11 mouse cellular contexts compared by ENCODE assay signal in the genomic region with DNA sequence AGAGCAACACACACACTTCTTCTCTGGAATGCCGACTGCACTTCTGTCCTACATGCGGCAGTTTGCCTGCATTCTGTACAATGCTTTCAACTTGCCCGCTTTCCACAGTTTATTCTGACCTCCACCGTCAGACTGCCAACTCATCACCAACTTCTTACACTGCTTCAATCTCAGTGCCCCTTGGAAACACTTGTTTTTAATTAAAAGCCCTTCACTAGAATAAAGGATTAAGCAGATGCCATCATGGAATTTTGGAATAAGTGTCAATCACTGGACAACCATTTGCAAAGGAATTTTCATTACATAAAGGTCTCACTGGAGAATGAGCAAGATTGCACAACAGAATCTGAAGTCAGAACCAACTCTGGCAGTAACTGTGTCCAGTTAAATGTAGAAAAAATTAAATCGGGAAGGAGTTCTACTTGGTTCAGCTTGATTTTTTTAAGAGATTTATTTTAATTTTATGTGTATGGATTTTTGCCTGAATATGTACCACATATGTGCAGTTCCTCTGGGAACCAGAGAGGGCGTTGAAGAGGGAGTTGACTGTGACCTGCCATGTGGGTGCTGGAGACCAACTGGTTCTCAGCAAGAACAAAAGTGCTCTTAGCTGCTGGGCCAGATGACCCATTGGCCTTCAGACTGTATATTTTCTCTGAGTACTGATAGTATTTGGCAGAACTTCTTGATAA.
DNase-seq lines count a peak whose midpoint lies in the region; ATAC-seq and TF ChIP-seq lines count a peak whose summit lies in the region.
"Had no signal": no experiment of that assay in that cellular context is flagged by ENCODE, and none has a peak within 500 bp of the region (broad histone marks: within the 10 kb centered on the region; RNA-seq: fewer than 3 reads in every experiment).

No protein-coding gene starts in this region.

- H3K27me3 ChIP-seq in forebrain, postnatal 0 days (ENCODE audit: insufficient read depth, low read length): no peaks in the 10 kb centered on the region
- H3K27me3 ChIP-seq in forebrain, embryonic 13.5 days: no peaks in the 10 kb centered on the region
- no peaks in the 10 kb centered on the region for H3K27me3 ChIP-seq in lung, embryonic 16.5 days (ENCODE audit: control insufficient read depth, insufficient read depth, low read depth, low read length)
- no peaks in the 10 kb centered on the region for H3K27me3 ChIP-seq in kidney, embryonic 14.5 days (ENCODE audit: control insufficient read depth, insufficient read depth, low read length)
- H3K27me3 ChIP-seq: liver, embryonic 13.5 days had no signal

- H3K27ac ChIP-seq in forebrain, postnatal 0 days (ENCODE audit: low read depth, low read length): no peak overlapping the region
- H3K27ac ChIP-seq in forebrain, embryonic 13.5 days: no peak overlapping the region
- H3K27ac ChIP-seq in lung, embryonic 16.5 days (ENCODE audit: low read length): peak overlapping the region; percentile 62
- H3K27ac ChIP-seq in kidney, embryonic 14.5 days (ENCODE audit: low read depth, low read length): 0 out of 2 replicates have a peak overlapping the region, but pooled peaks have one; percentile 74
- H3K27ac ChIP-seq: liver, embryonic 13.5 days had no signal

- H3K4me2 ChIP-seq in forebrain, postnatal 0 days (ENCODE audit: low read depth): no peak overlapping the region
- no peak overlapping the region for H3K4me2 ChIP-seq in forebrain, embryonic 13.5 days
- no peak overlapping the region for H3K4me2 ChIP-seq in lung, embryonic 16.5 days (ENCODE audit: low read depth, low read length)
- H3K4me2 ChIP-seq in kidney, embryonic 14.5 days (replicated peaks; ENCODE audit: low read depth, low read length): no peak overlapping the region
- H3K4me2 ChIP-seq: liver, embryonic 13.5 days had no signal

- ATAC-seq in forebrain, postnatal 0 days: no peak
- ATAC-seq in forebrain, embryonic 13.5 days: no peak
- peak; percentile 7; the same call in 1 of the 2 replicates for ATAC-seq in lung, embryonic 16.5 days (ENCODE audit: low read depth)
- no peak for ATAC-seq in kidney, embryonic 14.5 days (ENCODE audit: low FRiP score, low TSS enrichment)
- ATAC-seq: activated CD4-positive, CD25-positive, alpha-beta regulatory T cell, adult 4 months had no signal

- H3K4me3 ChIP-seq in forebrain, postnatal 0 days (ENCODE audit: low read depth, low read length): no peak overlapping the region
- no peak overlapping the region for H3K4me3 ChIP-seq in forebrain, embryonic 13.5 days
- no peak overlapping the region for H3K4me3 ChIP-seq in lung, embryonic 16.5 days (ENCODE audit: low read length)
- no peak overlapping the region for H3K4me3 ChIP-seq in kidney, embryonic 14.5 days (ENCODE audit: low read length)
- H3K4me3 ChIP-seq: liver, embryonic 13.5 days; myocyte had no signal

- 0 out of 2 replicates have a peak, but pooled peaks have one; percentile 3 for TF ChIP-seq CTCF in forebrain, postnatal 0 days (IDR thresholded peaks at IDR 0.05; ENCODE audit: low read depth)

- DNase-seq in forebrain, postnatal 0 days: no peak
- DNase-seq in lung, postnatal 4 days: no peak
- peak; percentile 26 for DNase-seq in yolk sac, embryonic 10.5 days (ENCODE audit: low spot score)
- no peak for DNase-seq in cerebellum, adult 9-10 months
- DNase-seq in layer of hippocampus, adult 9-10 months (ENCODE audit: low spot score): no peak
- DNase-seq: liver, embryonic 13.5 days had no signal

- no peak overlapping the region for H3K9ac ChIP-seq in forebrain, postnatal 0 days
- no peak overlapping the region for H3K9ac ChIP-seq in forebrain, embryonic 13.5 days
- H3K9ac ChIP-seq in lung, embryonic 16.5 days (ENCODE audit: low read length): no peak overlapping the region
- H3K9ac ChIP-seq in kidney, embryonic 14.5 days (ENCODE audit: low read depth, low read length): no peak overlapping the region
- H3K9ac ChIP-seq: liver, embryonic 13.5 days had no signal

- 61% methylated on average over 6 of the region's 6 CpGs for WGBS in forebrain, postnatal 0 days
- 74% methylated on average over 6 of the region's 6 CpGs for WGBS in forebrain, embryonic 13.5 days
- 37% methylated on average over 6 of the region's 6 CpGs for WGBS in lung, embryonic 16.5 days
- WGBS in kidney, embryonic 14.5 days: 79% methylated on average over 6 of the region's 6 CpGs

- H3K36me3 ChIP-seq in forebrain, postnatal 0 days (ENCODE audit: insufficient read depth): no peaks in the 10 kb centered on the region
- no peaks in the 10 kb centered on the region for H3K36me3 ChIP-seq in forebrain, embryonic 13.5 days (ENCODE audit: poor library complexity, severe bottlenecking)
- no peaks in the 10 kb centered on the region for H3K36me3 ChIP-seq in lung, embryonic 16.5 days (ENCODE audit: control insufficient read depth, insufficient read depth, low read length)
- H3K36me3 ChIP-seq in kidney, embryonic 14.5 days (ENCODE audit: control insufficient read depth, insufficient read depth, low read length): no peaks in the 10 kb centered on the region
- H3K36me3 ChIP-seq: liver, embryonic 13.5 days had no signal

- no peaks in the 10 kb centered on the region for H3K4me1 ChIP-seq in forebrain, postnatal 0 days (ENCODE audit: insufficient read depth)
- H3K4me1 ChIP-seq in forebrain, embryonic 13.5 days: no peaks in the 10 kb centered on the region
- peaks cover 45% of the 10 kb centered on the region for H3K4me1 ChIP-seq in lung, embryonic 16.5 days (replicated peaks; ENCODE audit: control insufficient read depth, insufficient read depth, low read length)
- peaks cover 35% of the 10 kb centered on the region for H3K4me1 ChIP-seq in kidney, embryonic 14.5 days (ENCODE audit: control insufficient read depth, insufficient read depth, low read length)
- H3K4me1 ChIP-seq: liver, embryonic 13.5 days had no signal

- H3K9me3 ChIP-seq in forebrain, postnatal 0 days (ENCODE audit: low read length): no peaks in the 10 kb centered on the region
- H3K9me3 ChIP-seq in forebrain, embryonic 13.5 days (replicated peaks): no peaks in the 10 kb centered on the region
- H3K9me3 ChIP-seq in lung, embryonic 16.5 days (ENCODE audit: control insufficient read depth, low read length): no peaks in the 10 kb centered on the region
- no peaks in the 10 kb centered on the region for H3K9me3 ChIP-seq in kidney, embryonic 14.5 days (ENCODE audit: control insufficient read depth, low read length)
- H3K9me3 ChIP-seq: liver, embryonic 13.5 days had no signal

Comparison
In these comparisons a context has a peak if more than half of its experiments do, and no peak if none do; other contexts are left out.
1. H3K27ac ChIP-seq: peak in lung, embryonic 16.5 days (single experiment) and kidney, embryonic 14.5 days (single experiment); none in forebrain, postnatal 0 days (single experiment) and forebrain, embryonic 13.5 days (single experiment).